Mouse (Mus musculus): Measurements from ENCODE around the gene Rab40c.
A peak's percentile ranks its signal among the peaks of the same experiment; 100 is the strongest.

Gene Rab40c

GRCm38 (mm10) chr17:25841117-25841880, 78.2 kb downstream of the Rab40c start, which contains the start of gene Gm20683:
Gm20683 (minus strand) TSS chr17:25841763.
- DNase-seq = no peak

GRCm38 (mm10) chr17:25840519-25840918, 79.0 kb downstream of the Rab40c start:
- DNase-seq = no peak

GRCm38 (mm10) chr17:25839455-25840235, 79.9 kb downstream of the Rab40c start:
- no peak for DNase-seq

GRCm38 (mm10) chr17:25838904-25839303, 80.6 kb downstream of the Rab40c start:
- no peak for DNase-seq

- DNase-seq = peak in 1 of 2 experiments; percentile 25
These were observed 82.0 kb downstream of the Rab40c start for GRCm38 (mm10) chr17:25837533-25837932.

- peak; percentile 87 to 90 for DNase-seq
These were observed 82.5 kb downstream of the Rab40c start, which contains the start of gene Rhbdl1 for GRCm38 (mm10) chr17:25837076-25837410. Rhbdl1 (minus strand) TSS chr17:25837295.

- DNase-seq = no peak
These were observed 83.0 kb downstream of the Rab40c start for GRCm38 (mm10) chr17:25836397-25837075.

- DNase-seq = peak in 1 of 2 experiments; percentile 42
These were observed 83.7 kb downstream of the Rab40c start for GRCm38 (mm10) chr17:25835816-25836215.

GRCm38 (mm10) chr17:25835301-25835700, 84.2 kb downstream of the Rab40c start:
- peak in 1 of 2 experiments; percentile 25 for DNase-seq

- peak in 1 of 2 experiments; percentile 46 for DNase-seq
These were observed 84.8 kb downstream of the Rab40c start for GRCm38 (mm10) chr17:25834595-25835222.

GRCm38 (mm10) chr17:25833961-25834594, 85.4 kb downstream of the Rab40c start:
- peak in 1 of 2 experiments; percentile 34 for DNase-seq

GRCm38 (mm10) chr17:25833291-25833663, 86.2 kb downstream of the Rab40c start, which contains the start of gene Stub1:
Stub1 (minus strand) TSS chr17:25833404.
- DNase-seq = peak; percentile 85 to 90

GRCm38 (mm10) chr17:25832436-25833290, 86.9 kb downstream of the Rab40c start:
- DNase-seq = peak; percentile 99
